Mouse (Mus musculus) activated CD4-positive, CD25-positive, alpha-beta regulatory T cell, adult 4 months (primary cell): ENCODE measurements around the gene Gm49395. TPM values are rescaled to one million over a fixed set of nuclear protein-coding genes. Genes with fewer than 3 reads are reported as not detected.
A peak's percentile ranks its signal among the peaks of the same experiment; 100 is the strongest.

Experiments used
- ATAC-seq: one replicate; pipeline ENCODE4 v1.8.0; 2017
- polyA plus RNA-seq, 2 experiments: library from polyadenylated mRNA; unstranded; fragments of 100-300 nt; shearing (Covaris generic); gene quantifications; one replicate each; pipeline ENCODE4 v1.2.1; 2017

Gene Gm49395
- polyA plus RNA-seq, 2 experiments from 2014 or later: 0.60 TPM; not detected in 1

DNA sequence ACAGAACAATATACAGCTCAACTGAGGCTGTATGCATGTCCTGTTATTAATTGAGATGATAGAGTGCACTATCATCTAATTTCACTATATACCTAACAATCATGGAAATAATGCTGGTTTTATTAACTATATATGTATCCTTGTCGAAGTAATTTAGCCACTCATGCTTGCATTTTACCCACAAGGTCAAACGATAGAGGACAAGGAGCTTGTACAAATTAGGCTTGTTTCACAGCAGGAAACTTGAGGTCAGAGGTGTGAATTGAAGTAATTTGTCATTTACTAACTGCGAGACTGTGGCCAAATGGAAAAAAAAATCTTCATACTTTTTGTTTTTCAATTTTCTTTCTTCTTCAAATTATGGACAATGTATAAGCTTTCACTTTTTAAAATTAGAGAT is 3.5 kb downstream of the Gm49395 start:
- peak; percentile 38 for ATAC-seq

DNA sequence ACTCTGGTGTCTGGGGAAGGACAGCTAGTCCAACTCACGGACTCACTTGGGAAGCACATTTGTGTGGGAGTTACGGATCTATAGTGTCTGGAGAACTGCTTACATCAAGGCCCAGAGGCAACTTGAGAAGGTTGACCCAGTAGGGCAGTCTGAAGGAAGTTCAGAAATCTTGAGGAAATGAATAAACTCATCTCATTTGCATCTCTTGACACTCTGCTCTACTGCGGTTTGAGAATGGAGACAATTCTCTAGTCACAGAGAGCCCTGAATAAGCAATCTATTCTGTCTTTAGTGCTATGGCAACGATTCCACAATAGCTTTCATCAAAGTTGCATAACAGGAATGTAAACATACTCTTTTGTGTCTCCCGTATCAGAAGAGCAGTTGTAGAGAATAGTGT is 4.8 kb downstream of the Gm49395 start:
- peak; percentile 56 for ATAC-seq

DNA sequence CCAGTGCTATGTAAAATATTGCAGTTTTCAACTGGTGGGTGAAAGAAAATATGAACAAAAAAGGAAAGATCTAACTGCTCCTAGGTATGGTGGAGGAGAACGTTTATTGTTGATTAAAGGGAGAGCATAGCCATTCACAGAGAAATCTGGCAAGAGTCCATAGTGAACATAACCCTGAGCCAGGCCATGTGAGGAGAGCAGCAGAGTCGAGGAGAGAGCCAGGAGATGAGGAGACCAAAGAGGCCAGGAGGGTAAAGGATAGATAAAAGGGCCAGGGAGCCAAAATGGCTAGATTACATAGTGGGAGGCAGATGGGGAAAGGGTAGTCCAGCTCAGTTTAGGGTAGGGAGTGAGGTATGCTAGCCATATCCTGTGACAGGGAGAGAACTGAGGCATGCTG is 5.5 kb downstream of the Gm49395 start:
- no peak for ATAC-seq

DNA sequence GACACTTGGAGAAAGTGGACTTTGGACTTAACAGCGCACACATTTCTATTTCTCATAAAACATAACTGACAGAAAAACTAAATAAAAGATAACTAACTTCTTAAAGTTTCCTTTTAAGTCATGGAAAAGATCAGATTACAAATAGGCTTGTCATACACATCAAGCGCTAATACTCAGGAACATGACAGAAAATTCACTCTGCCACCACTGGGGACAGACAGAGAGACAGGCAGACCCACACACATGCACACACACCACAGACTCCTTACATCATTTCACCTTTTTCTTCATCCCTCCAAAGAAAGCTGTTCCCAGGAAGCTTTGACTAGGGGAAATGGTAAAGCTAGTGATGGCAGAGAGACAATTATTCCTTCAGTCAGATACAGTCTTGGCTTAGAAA is 6.3 kb downstream of the Gm49395 start:
- no peak for ATAC-seq

DNA sequence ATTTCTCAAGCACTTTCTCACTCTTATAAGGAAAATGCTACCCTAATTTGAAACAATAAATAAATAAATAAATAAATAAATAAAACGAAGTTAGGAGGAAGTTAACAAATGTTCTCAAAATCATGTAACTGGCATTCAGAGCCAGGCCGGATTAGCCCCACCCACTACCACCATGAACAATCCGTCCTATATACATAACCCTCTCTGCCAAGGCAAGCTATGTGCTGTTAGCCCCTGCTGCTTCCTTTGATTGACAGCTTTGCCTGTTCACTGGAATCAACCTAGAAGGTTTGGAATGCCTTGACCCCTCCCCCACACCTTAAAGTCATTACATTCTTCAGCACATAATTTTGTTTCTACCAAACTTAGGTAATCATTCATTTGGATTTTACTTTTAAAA is 10.2 kb downstream of the Gm49395 start:
- ATAC-seq: no peak

DNA sequence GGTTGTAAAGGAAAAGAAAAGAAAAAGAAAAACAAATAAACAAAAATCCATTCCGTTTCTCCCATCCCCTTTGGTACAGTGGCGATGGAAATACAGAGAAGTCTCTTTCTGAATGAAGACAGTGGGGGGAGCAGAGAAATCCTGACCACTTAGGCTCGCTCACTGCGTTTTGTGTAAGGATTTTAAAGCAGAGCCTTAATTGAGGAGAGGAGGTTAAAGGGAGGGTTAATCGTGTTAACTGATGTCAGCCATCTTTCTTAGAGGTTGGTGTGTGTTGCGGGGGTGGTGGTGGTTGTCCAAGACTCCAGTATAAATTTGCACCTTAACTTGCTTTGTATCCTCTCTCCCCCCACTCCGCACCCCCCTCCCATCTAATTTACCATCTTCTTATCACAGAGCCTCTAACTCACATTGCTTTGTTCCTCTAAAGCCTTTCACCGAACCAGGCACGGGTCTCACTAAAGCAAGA is 10.7 kb downstream of the Gm49395 start:
- ATAC-seq: no peak

DNA sequence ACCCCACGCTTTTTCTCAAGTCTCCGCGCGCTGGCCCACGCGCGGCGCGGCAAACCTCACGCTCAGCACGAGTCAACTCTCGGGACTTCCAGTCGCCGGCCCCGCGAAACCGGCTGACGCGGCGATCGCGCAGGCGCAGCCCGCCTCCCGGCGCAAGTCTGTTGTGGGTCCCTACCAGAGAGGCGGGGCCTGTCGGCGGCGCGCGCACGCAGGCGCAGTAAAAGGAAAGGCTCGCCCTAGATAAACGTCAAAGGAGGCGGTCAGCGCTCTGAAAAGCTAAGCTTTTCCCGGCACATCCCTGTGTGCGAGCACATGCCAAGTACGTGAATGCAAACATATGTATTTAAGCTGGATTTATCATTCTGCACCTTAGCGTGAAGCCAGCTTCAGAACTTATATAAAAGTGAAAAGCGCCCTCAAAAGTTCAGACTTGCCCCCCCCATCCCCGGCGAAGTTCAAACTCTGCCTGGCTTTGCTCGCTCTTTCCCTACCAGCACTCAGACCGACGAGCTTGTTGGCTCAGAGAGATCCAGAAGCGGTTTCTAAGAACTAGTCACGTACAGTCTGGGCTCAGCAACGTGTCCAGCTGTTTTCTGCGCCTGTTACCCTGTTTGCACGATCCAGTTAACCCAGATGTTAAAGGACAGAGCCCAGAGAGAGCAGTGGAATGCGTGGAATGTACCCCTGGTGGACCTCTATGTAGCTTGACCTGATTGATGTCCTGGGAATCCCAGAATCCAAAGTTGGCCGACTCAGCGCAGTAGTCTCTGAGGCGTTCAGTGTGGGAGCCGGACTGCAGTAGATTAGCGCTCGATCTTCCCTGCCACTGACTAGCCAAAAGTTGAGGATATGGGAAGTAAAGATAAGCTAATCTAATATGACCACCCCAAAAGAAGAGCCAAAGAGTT is 11.4 kb downstream of the Gm49395 start, which contains the start of gene Pelo:
TSS of gene Pelo (minus strand) at position 118 of the 908 bp plus-strand sequence.
- peak; percentile 89 for ATAC-seq

DNA sequence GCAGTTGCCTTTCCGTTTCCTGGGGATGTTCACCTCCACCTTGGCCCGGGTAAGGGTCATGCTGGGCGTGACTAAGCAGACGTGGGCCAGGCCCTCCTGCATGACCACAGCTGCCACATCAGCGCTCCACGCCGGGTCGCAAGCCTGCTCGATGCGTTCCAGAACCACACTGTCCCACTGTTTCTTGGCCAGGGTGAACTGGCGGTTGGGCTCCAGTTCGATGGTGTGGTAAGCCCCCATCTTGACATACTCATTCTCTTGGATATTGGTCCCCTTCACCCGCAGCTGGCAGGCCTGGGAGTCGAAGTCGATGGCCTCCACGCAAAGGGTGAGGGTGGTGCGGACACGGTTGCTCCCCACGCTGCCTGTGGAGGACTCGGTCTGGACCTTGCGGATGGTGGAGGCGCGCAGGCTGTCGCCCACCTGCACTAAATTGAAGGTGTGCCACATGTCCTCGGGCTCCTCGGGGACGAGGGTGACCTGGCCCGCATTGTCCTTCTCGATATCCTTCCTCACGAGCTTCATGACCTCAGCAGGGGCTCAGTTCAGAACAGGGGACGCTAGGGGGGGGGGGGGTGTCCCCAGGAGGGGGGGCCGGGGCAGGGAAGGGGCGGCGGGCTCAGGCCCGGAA is 12.2 kb downstream of the Gm49395 start:
- peak; percentile 11 for ATAC-seq

DNA sequence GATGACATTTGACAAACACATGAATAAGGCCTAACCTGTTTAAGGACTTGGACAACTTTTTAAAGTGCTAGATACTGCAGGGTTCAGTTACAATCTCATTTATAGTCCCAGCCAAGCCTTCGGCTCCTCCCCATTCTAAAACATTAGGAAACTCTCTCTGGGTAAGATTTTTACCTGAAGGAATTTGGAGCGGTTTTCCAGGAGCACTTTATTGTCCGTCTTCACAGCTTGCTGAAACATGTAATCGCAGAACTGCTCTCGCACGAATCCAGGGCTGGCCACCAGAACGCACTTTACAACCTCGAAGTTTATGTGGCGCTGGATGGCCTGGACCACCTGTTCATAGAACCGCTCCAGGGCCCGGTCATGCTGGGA is 12.7 kb downstream of the Gm49395 start:
- ATAC-seq: no peak

DNA sequence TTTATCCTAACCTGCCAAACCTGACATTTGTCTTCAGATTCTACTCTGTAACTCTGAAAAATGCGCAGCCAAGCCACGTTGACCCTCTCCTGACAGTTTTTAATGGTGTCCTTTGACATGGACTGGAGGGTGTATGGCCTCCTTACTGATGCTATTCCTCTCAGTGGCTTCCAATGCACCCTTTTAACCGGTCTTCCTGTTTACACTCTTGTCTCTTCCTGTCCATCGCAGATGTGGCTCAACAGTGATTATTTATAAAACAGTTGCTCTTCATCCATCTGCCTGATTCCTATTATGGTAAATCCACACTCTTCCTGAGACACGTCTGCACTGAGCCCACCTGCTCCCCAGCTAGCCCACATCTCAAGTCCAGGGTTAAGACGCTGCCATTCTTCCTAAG is 15.7 kb downstream of the Gm49395 start:
- ATAC-seq: no peak

DNA sequence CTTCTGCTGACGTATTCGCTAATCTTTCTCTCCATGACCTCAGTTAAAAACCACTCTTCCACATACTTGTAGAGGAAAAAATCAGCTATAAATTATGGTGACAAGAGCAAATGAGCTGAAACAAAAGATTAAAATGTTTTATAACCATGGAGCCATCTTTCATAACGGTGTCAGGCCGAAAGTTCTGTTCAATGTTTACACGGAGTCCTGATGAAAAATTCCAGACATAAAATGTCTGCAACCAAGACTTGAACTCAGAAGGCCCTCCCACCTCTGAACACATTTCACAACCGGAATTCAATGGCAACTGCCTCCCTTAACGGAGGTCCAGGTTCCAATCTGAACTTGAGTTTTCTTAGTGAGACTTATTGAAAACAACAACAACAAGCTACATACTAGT is 19.4 kb downstream of the Gm49395 start:
- no peak for ATAC-seq

DNA sequence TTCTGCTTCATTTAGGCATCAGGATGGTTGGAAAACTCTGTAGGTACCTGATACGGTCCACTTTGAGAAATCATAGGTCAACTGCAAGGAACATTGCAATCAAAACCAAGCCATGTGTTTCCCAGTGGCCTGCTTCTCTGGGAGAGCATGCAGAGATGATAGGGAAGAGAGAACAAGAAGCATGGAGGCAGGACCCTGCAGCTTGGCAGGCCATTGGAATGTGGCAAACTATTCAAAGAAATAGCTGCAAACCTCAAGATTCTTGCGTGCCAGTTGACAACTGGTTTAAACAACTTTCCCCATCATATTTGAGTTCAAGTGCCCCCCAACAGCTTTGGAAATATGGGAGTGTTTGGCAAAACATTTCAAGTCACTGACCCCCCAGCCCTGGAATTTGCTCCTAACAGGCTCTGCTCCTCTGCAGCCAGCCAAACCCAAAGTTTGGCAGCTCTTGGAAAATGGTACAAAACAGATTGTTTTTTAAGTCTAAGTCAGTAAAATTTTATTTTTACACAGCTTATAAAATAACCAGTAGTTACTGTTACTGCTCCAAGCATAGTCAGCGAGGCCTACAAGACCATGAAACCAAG is 21.6 kb downstream of the Gm49395 start:
- no peak for ATAC-seq

DNA sequence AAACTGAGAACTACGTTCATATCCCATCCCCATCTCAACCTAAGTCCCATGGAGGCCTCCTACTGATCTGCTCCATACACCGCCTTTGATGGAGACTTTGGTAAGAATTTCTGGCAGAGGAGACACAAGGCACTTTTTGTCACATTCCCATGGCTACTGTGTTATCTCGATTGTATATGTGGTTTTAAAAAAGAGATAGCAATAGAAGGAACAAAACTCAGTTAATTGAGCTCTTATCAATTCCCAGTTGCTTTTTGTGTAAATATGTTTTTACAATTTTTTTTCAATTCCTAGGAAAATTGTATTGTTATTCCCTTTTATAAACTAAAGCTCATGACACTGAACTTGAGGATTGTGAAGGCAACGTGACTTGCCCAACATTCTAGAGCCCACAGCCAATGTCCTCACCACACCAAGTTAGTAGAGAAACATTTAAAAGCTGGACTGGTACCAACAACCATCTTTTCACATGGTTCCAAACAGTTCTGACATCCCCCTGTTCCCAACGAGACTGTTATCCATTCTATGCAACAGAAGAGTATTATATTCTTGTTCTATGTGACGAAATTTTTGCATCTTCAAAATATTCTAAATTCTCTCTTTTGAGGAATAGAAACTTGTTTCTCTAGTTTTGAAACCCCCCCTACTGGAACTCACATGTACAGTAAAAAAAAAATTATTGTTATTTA is 22.6 kb downstream of the Gm49395 start:
- ATAC-seq: no peak

DNA sequence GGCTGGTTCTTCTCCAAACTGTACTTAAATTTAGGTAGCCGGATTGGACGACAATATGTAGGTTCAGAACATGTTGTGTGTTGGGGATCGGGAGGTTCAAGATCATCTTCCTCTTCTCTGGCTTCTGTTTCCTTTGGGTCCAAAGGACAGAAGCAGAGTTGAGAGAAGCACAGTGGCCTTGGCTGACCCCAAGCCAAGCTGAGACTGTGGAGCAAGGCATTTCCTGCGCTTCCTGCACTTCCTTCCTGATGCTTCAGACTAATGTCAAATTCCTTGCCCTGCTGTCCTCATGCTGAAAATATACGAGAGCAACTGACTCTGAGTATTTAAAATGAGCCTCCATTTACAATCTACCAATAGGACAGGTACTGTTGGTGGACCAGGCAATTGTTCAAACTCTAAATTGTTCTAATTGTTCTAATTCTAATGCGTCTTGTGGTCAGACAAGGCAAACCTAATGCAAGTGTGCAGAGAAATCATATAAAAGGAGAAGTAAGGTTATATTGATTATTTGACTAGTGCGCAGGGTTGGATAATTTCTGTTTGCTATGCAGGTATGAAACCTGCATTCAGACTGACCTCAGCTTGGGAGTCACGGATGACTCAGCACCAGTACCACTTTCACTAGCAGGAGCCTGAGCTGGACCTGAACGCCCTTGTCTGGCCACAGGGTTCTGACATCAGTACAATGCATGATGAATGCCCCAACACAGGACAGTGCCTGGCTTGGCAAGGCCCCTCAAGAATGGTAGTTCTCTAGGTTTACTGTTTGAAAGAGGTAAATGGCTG is 24.2 kb downstream of the Gm49395 start:
- no peak for ATAC-seq

DNA sequence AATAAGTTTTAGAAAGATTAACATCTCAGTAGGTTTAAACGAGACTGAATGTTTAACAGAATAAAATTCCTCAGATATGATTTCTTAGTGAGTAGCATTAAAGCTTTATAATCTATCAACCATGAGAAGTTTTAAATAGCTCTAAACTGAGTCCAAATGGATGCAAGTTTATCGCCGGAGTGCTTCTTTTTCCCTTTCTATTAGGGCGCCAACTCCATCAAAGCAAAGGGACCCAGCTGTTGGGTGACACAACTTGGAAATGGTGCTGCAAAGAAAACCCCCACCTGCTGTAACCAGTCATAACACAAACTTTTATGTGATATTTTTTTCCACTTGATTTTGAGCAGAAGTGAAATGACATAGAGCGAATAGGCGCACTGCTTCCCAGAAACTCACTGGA is 29.3 kb downstream of the Gm49395 start:
- no peak for ATAC-seq

DNA sequence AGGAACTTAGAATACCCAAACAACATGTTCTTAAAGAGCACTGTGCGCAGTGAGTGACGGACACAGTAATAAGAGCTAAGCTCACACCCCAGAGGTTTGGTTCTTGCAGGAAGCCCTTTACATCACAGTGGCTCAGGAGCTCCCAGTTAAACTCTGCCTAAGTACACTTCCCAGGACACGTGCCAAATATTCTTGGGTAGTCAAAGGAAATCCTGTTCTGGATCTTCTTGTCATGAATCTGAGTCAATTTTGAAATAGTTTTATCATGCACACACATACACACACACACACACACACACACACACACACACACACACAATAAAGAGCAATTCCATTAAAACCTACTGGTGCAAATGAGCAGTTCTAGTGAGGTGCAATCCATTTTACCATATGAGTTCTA is 30.3 kb downstream of the Gm49395 start:
- ATAC-seq: no peak

DNA sequence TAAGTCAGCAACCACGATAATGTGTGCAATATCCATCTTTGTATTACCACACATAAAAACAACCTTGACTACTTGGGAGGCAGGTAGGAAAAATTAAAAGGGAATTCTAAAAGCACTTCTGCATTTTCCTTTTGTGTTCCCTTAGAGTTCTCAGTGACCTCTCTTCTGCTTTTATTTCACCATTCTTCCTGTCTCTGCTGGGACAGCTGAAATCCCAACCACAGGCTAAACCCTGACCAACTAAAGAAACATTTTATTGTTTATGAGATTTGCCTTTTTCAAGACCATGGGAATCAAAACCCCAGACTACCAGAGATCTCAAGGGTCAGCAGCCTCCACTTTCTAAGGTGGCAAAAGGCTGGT is 33.8 kb downstream of the Gm49395 start:
- no peak for ATAC-seq

DNA sequence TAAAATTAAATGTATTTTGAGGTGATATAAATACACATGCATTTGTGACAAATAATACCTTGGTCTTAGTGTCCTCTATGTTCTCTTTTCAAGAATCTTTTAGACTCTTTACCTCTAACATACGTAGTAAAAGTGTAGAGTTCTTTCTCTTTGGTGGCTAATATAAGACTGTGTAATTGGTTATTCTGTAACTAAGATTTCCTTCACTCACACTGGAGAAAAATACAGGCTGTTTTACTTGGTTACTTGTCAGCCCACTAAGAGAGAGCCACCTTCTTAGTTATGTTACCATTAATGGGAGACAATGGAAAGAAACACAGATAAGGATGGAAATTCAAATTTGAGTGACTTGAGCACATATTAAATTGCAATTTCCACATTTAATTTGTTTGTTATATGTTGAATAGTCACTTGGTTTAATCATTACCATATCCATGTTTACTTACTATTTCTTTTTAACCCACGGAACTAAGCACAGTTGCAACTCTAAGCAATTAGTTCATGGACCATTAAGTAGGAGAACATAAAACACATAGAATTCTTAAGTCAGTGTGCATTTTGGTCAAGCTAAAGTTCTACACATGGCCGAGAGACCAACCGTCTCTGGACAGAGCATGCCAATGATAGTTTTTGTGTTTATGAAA is 34.3 kb downstream of the Gm49395 start:
- ATAC-seq: no peak

DNA sequence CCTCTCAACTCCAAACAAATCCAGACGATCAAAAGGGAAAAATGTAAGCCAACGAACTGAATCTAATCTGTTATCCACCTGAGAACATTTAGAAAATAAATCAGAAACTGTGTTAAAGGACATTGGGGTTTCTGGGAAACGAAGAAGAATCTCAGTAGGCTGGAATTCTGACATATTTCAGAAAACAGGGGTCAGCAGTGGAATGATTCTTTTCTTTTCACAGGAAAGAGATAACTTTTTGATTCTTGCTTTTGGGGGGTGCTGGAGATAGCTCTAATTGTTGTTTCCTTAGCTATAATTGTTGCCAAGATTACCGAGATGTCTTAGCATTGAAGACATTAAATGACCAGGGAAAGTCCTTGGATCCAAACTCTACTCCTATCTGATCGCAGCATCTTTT is 44.2 kb downstream of the Gm49395 start:
- no peak for ATAC-seq

DNA sequence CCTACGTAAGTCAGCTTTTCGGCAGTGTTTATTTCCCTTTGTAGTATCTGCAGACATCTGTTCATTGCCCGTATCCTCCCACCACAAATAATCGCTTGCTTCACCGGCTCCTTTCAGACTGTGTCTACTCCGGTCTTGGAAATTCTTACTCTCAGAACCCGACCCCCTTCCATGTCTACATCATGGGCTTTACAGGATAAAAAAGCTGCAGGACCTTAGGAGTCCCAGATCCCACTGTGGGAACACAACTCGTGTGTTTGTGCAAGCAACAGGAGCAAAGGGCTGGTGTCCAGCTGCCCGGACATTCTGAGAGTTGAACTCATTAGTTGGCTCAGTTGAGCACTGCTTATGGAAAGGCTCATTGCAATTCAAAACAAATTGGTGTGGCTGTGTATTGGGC is 46.9 kb downstream of the Gm49395 start:
- ATAC-seq: no peak

DNA sequence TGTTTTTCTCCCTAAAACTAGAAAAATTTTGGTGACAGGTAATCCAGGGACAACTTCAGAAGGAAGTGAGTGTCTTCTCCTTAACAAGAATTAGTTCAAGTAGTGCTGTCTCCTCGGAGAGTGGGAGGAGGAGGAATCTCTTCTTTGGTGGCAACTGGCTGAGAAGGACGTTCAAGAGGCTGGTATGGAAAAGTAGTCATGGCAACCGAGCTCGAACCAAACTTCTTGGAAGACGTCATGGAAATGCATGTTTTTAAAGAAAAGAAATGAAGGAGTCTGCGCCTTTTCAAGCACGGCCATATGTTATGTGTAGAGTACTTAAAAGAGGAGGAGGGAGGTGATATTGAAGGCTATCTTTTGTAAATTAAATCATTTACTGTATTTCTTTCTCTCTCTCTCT is 49.2 kb downstream of the Gm49395 start:
- no peak for ATAC-seq
